Mouse (Mus musculus) layer of hippocampus, postnatal 25 days (tissue): ENCODE data around the gene Tspyl4. TPM values are rescaled to one million over a fixed set of nuclear protein-coding genes. Genes with fewer than 3 reads are reported as not detected.
"Not testable (repeated sequence)": the region's sequence is repeated elsewhere in the genome, so short reads cannot be mapped to it uniquely, and the experiment has no call there.

Source experiments
- DNase-seq, 2 experiments: peaks; one replicate each; pipeline ENCODE4 v3.0.0; 2022; ENCODE audit warnings: mixed read lengths in 2 of 2, low spot score in 1 of 2; ENCODE audit errors: extremely low spot score in 1 of 2
- total RNA-seq, 2 experiments: library from RNA; stranded (reverse); gene quantifications; 2 replicates each; pipeline ENCODE4 v1.2.3; 2021

The Tspyl4 gene
- total RNA-seq, result 100 to 1,000 TPM; 342 to 371 TPM

- peak; percentile 81 to 90 for DNase-seq
Observed at GRCm38 (mm10) chr10:34297299-34297979, at the start of gene Tspyl4. Gene Tspyl4 (plus strand): TSS chr10:34297442.

GRCm38 (mm10) chr10:34247757-34248156 lies 49.5 kb upstream of the Tspyl4 start:
- no peak for DNase-seq

- no peak for DNase-seq
Observed at GRCm38 (mm10) chr10:34249594-34249993, 47.6 kb upstream of the Tspyl4 start.

DNA sequence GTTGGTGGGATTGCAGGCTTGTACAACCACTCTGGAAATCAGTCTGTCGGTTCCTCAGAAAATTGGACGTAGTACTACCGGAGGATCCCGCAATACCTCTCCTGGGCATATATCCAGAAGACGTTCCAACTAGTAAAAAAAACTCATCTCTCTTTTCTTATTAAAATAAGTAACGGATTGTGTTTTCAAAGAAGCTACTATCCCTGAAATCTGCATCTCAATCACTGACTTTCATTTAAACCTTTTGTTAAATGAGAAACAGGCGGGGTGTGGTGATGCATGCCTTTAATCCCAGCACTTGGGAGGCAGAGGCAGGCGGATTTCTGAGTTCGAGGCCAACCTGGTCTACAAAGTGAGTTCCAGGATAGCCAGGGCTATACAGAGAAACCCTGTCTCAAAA lies 44.4 kb upstream of the Tspyl4 start:
- not testable (repeated sequence) for DNase-seq

DNA sequence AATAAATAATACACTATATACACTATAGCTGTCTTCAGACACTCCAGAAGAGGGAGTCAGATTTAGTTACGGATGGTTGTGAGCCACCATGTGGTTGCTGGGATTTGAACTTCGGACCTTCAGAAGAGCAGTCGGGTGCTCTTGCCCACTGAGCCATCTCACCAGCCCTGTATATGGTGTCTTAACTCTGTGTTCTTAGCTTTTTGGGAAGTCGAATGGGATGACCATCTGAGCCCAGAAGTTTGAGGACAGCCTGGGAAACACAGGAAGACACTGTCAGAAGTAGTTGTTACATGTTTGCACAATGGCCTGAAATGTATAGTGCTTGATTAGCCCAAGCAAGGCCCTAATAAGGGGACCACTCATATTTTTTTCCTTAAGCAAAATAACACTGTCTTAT lies 32.1 kb upstream of the Tspyl4 start:
- DNase-seq, result no peak

GRCm38 (mm10) chr10:34267312-34268070 lies 29.8 kb upstream of the Tspyl4 start:
- DNase-seq, result no peak

DNA sequence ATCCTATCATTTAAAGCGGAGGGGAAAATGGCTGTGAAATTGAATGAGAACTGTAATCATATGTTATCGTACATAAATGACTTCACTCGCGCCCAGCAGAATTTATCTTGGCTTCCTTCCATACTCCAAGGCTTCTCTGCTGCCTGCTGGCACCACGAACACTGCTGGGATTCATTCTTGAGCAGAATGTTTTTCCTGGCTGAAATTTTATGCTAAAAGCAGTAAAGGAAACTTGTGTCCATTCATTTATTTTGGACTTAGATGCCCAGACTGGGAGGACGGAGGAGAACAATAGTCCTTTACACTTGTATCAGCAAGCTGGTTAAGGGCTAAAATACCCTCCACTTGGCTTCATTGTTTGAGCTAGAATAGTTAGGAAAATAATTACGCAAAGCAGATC lies 25.6 kb upstream of the Tspyl4 start:
- DNase-seq, result no peak

- DNase-seq, result peak in 1 of 2 experiments; percentile 50
Observed at GRCm38 (mm10) chr10:34280591-34281175, 16.6 kb upstream of the Tspyl4 start.

GRCm38 (mm10) chr10:34281211-34281961 lies 15.9 kb upstream of the Tspyl4 start:
- no peak for DNase-seq

DNA sequence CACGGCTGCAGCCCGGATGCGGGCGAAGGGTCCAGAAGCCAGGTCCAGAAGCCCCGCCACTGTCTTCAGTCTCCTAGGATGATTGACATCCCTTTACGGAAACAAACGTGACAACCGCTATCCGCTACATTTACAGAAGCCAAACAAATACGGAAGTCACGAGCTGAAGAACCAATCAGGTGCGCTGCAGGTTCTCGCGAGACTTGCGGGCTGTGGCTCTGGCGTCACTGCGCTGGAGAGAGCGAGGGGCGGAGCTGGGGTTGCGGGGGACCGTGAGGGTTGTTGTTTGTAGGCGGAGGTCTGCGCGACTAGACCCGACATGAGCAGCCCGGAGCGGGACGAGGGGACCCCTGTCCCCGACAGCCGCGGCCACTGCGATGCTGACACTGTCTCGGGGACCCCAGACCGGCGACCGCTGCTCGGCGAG lies 15.3 kb upstream of the Tspyl4 start, which contains the start of gene Tspyl1:
Tspyl1 (plus strand) TSS at position 229 of the 427 bp plus-strand sequence.
- DNase-seq, result peak; percentile 91 to 96

- DNase-seq, result peak; percentile 49 to 55
Observed at GRCm38 (mm10) chr10:34282420-34283238, 14.6 kb upstream of the Tspyl4 start.

- no peak for DNase-seq
Observed at GRCm38 (mm10) chr10:34296911-34297298, 337 bp upstream of the Tspyl4 start.

DNA sequence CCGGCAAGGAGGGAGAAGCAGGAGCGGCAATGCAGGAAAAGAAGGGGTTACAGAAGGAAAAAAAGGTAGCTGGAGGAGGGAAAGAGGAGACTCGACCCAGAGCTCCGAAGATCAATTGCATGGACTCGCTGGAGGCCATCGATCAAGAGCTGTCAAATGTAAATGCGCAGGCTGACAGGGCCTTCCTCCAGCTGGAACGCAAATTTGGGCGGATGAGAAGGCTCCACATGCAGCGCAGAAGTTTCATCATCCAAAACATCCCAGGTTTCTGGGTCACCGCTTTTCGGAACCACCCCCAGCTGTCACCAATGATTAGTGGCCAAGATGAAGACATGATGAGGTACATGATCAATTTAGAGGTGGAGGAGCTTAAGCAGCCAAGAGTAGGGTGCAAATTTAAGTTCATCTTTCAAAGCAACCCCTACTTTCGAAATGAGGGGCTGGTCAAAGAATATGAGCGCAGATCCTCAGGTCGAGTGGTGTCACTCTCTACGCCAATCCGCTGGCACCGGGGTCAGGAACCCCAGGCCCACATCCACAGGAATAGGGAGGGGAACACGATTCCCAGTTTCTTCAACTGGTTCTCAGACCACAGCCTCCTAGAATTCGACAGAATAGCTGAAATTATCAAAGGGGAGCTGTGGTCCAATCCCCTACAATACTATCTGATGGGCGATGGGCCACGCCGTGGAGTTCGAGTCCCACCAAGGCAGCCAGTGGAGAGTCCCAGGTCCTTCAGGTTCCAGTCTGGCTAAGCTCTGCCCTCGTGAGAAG lies 925 bp downstream of the Tspyl4 start:
- DNase-seq, result no peak

GRCm38 (mm10) chr10:34300368-34300767 lies 3.1 kb downstream of the Tspyl4 start:
- DNase-seq, result no peak

GRCm38 (mm10) chr10:34307070-34307469 lies 9.8 kb downstream of the Tspyl4 start:
- no peak for DNase-seq

- DNase-seq, result no peak
Observed at GRCm38 (mm10) chr10:34309915-34310685, 12.9 kb downstream of the Tspyl4 start.

DNA sequence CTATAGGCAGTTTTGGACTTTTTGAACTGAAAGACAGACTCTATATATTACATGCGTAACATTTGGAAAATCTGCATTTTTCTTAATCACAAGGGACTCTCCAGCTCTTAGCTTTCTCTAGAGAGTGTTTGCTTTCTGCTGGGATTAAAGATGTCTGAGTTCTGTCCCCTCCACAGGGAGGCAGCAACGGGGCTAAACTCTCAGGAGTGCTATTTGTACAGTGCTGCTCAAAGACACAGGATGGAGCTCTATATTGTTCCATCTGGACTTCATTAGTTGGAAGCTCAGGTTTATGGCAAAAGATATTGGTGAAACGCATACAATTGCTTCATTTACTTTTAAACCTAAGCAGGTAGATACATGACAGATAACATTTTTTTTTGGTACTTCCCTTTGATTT lies 15.3 kb downstream of the Tspyl4 start:
- DNase-seq, result no peak

GRCm38 (mm10) chr10:34316571-34317216 lies 19.5 kb downstream of the Tspyl4 start:
- DNase-seq, result peak; percentile 36 to 45
